Mouse (Mus musculus) E14TG2a.4 (cell line): ENCODE results near the gene Mettl17.
"Not testable (repeated sequence)": the region's sequence is repeated elsewhere in the genome, so short reads cannot be mapped to it uniquely, and the experiment has no call there.

Experiments used
- CTCF ChIP-seq: conservative IDR thresholded peaks from 2 replicates; pipeline ENCODE4 v1.5.1; 2014; ENCODE audit warnings: low read length
- NANOG ChIP-seq: IDR thresholded peaks from 2 replicates; pipeline ENCODE4 v1.6.1; 2014; ENCODE audit warnings: borderline replicate concordance, low read length, mixed read lengths
- POU5F1 ChIP-seq: IDR thresholded peaks from 2 replicates; pipeline ENCODE4 v1.6.1; 2014; ENCODE audit warnings: low read length, borderline replicate concordance

GRCm38 (mm10) chr14:51838480-51838879 lies 46.2 kb upstream of the Mettl17 start:
- TF ChIP-seq CTCF, POU5F1, NANOG: not testable (repeated sequence)
